Mouse (Mus musculus): ENCODE data around the gene Limd2.
"Not testable (repeated sequence)": the region's sequence is repeated elsewhere in the genome, so short reads cannot be mapped to it uniquely, and the experiment has no call there.

The Limd2 gene

GRCm38 (mm10) chr11:106160841-106161721 is at the start of gene Limd2, which contains the start of gene Gm10840:
Limd2 (minus strand) TSS chr11:106160860.
Gm10840 (plus strand) TSS chr11:106160850.
- DNase-seq, result peak; percentile 83

- DNase-seq, result no peak
Measured at GRCm38 (mm10) chr11:106202123-106202465, 41.4 kb upstream of the Limd2 start, which contains the start of gene Strada. Strada (minus strand) TSS chr11:106202168.

GRCm38 (mm10) chr11:106201337-106202122 is 40.9 kb upstream of the Limd2 start:
- no peak for DNase-seq

GRCm38 (mm10) chr11:106200756-106201155 is 40.1 kb upstream of the Limd2 start:
- no peak for DNase-seq

DNA sequence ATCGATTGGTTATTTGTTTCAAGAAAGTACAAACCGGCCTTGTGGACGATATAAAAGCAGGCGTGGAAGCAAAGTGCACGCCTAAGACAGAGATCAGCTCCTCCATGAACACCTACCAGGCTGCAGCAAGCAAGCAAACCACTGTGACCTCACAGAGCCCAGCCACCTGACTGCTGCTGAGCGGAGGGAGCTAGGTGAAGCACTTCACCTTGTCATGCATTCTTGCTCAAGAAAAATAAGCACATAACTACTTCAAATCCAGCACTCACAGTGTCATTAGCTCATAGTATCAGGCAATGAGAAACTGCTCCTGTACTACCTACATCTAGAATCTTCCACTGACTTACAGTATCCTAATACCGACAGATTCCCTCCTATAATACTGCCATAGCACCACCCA is 39.3 kb upstream of the Limd2 start:
- DNase-seq, result not testable (repeated sequence)

DNA sequence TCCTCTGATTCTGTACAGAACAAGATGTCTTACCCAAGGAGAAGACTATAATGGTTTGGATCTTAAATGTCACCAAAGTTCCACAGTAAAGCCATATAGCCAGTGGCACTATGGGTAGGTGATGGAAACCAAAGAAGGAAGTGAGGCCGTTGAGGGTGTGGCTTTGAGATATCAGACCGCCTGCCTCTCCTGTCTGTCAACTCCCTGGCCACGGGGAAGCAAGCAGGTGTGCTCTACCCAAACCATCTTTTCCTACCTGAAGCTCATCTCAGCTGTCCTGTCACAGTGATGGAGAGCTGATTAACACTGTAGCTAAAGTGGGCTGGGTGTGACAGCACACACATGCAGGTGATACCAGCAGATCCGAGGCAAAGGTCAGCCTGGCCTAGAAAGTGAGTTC is 37.6 kb upstream of the Limd2 start:
- no peak for DNase-seq

DNA sequence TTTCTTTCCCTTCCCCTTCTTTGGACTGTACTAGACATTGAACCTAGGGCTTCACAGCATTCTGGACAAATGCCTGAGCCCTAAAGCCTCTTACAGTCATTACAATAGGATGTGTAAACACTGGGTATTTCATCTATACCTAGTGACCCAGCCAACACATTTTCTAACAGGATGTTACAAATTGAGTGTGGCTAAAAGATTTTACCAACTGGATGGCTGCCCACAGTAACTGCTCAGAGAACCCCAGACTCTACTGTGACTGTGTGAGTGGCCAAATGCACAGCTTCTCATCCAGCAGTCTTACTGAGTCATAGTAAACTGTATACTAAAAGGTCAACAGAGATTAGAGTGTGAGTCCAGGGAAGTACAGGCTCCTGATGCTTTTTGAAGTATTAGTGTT is 34.7 kb upstream of the Limd2 start:
- DNase-seq, result no peak

GRCm38 (mm10) chr11:106194891-106195290 is 34.2 kb upstream of the Limd2 start:
- DNase-seq, result no peak

GRCm38 (mm10) chr11:106194155-106194541 is 33.5 kb upstream of the Limd2 start:
- DNase-seq, result no peak

DNA sequence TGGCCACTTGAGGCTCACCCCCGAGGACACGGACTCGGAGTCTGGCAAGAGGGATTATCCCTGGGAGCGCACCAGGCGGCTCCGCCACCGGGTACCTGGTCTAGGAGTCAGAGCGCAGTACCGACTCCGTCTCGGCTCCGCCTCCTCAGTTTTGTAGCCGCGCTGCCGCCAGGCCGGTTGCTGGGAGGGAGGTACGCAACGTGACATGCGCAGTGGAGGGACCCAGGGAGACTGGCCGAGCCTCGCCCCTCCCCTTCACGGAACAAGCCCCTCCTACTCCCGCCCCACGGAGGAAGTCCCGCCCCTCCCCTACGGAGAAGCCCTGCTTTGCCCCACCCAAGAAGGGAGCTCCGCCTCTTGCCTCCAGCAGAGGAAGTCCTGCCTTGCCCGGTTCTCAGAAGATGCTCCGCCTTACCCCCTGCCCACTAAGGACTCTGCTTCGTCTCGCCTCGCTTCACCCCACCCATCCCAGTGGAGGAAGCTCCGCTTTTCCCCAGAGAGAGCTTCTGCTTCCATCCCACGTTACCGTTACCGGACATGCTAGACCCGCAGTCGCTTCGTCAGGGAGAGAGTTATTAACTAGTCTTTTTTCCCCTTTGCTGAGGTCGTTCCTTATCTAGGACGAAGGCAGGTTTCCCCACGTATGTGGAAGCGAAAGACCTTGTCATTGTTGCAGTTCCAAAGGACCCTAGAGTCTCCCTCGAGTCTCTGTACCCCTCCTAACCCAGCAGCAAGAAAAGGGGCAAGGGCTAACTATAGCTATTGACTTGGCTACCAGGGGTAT is 32.9 kb upstream of the Limd2 start:
- DNase-seq, result peak; percentile 95

DNA sequence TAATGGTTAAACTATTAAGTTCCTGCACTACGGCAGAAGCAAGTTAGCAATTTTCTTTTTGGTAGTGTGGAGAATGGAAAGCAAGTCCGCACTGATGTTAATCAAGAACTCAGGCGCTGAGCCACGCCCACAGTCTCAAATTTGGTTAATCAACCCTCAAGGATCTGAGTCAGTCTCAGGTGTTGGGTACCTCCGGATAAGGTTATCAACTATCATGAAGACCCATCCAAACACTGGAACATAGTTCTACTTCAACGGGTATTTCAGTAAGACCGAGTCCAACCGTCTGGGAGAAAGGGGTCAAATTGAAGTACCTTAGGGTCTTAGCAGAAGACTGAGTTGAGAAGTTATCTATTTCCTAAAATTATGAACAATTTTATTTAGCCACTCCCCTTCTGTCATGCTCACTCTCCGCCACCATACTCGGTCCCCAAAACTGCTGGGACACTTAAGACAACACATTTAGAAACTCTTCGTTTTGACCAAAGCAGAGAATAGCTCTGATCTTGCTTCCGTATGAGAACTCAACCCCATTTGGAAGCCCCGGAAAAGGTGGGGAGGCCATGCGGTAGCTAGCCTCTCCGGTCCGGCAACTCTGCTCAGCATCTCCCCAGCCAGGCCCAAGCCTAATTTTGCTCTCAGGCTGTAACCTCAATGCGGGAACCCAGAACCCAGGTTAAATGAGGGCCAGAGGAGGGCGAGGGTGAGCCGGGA is 32.2 kb upstream of the Limd2 start:
- DNase-seq, result peak; percentile 55

GRCm38 (mm10) chr11:106192241-106192640 is 31.6 kb upstream of the Limd2 start:
- DNase-seq, result no peak

DNA sequence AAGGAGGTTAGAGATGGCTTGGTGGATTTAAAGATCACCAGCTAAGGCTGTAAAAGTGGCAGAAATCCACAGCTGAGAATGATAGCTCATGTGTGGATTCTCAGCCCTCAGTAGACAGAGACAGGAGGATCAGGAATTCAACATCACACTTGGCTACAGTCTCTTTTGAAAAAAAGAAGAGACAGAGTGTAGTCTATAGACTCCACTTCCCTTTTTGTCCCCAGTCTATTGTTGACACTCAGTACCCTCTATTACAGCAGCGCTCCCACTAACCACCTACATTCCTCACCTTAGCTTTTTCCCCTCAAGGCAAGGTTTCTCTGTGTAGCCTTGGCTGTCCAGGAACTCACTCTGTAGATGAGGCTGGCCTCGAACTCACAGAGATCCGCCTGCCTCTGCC is 31.1 kb upstream of the Limd2 start:
- DNase-seq, result no peak

- no peak for DNase-seq
Measured at GRCm38 (mm10) chr11:106187326-106187725, 26.7 kb upstream of the Limd2 start.

- DNase-seq, result no peak
Measured at GRCm38 (mm10) chr11:106180449-106180801, 19.8 kb upstream of the Limd2 start.

- peak; percentile 93 for DNase-seq
Measured at GRCm38 (mm10) chr11:106179711-106180448, 19.2 kb upstream of the Limd2 start.

GRCm38 (mm10) chr11:106178036-106178782 is 17.5 kb upstream of the Limd2 start:
- DNase-seq, result no peak

GRCm38 (mm10) chr11:106176372-106176771 is 15.7 kb upstream of the Limd2 start:
- DNase-seq, result no peak

DNA sequence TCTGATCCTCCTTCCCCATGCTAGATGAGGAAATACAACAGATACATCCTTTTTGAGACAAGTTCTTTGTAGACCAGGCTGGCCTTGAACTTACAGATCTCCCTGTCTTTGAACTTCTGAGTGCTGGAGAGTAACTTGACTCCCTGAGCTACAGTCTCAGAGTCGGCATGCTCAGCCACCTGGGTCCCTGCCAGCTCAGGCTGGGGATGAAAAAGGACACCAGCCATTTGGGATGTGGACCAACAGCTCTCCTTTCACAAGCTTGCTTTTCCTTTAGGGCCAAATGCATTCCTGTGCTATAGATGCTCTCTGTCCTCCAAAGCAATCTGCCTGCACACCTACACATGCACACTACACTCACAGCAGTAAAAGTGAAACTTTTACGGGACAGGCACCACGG is 14.4 kb upstream of the Limd2 start:
- peak; percentile 78 for DNase-seq

GRCm38 (mm10) chr11:106174372-106174771 is 13.7 kb upstream of the Limd2 start:
- peak; percentile 76 for DNase-seq

DNA sequence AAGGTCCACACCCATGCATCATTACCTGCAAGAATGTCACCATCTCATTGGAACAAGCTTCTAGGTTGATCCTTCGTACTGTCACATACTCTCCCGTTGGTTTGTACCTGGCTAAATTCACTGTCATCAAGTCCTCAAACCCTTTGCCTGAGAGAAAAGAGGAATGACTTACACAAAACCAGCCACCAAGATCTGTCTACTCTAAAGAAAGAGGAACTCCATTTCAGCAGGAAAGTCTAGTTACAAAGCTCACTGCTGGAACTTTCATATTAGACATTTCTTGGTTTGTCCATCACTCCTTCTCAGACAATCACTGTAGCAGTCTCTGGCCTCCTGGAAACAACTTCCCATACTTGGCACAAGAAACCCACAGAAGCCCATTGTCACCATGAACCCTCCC is 12.6 kb upstream of the Limd2 start:
- no peak for DNase-seq

All from cerebellum, adult 9-10 months (tissue).